ENCODE assay signal across 25 mouse cellular contexts in the genomic region with DNA sequence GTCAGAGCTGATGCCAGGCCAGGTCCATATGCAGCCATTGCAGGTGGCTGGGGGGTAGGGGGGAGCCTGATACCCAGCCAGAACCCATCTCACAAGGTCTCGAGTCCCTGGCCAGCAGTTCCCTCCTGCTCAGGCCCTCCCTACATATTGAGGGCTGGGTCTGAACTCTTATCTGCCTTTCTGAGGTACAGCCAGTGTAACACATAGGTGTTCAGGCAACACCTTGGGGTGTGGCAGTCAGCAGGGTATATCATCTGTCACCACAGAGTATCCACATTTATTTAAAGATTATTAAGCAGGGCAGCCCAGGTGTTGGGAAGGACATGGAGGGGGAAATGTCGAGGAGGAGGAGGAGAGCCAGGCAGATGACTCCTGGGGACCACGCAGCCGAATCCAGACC.
DNase-seq lines count a peak whose midpoint lies in the region; ATAC-seq and TF ChIP-seq lines count a peak whose summit lies in the region.
"Had no signal": no experiment of that assay in that cellular context is flagged by ENCODE, and none has a peak within 500 bp of the region (broad histone marks: within the 10 kb centered on the region; RNA-seq: fewer than 3 reads in every experiment).

No protein-coding gene starts in this region.

- no peak for TF ChIP-seq EP300 in stomach, postnatal 0 days (optimal IDR thresholded peaks at IDR 0.05)

- H3K4me1 ChIP-seq in midbrain, embryonic 10.5 days, result peaks cover 12% of the 10 kb centered on the region
- no peaks in the 10 kb centered on the region for H3K4me1 ChIP-seq in midbrain, embryonic 16.5 days (ENCODE audit: control insufficient read depth, insufficient read depth, low read length)
- no peaks in the 10 kb centered on the region for H3K4me1 ChIP-seq in E14TG2a.4 (replicated peaks; ENCODE audit: low read depth, low read length)
- H3K4me1 ChIP-seq in stomach, embryonic 15.5 days, result no peaks in the 10 kb centered on the region
- no peaks in the 10 kb centered on the region for H3K4me1 ChIP-seq in stomach, postnatal 0 days (replicated peaks; ENCODE audit: control insufficient read depth, insufficient read depth)
- H3K4me1 ChIP-seq: embryonic facial prominence, embryonic 13.5 days; forebrain, embryonic 12.5 days had no signal

- H3K4me2 ChIP-seq in midbrain, embryonic 16.5 days (ENCODE audit: low read length), result no peak overlapping the region
- H3K4me2 ChIP-seq in stomach, embryonic 15.5 days, result no peak overlapping the region
- H3K4me2 ChIP-seq in stomach, postnatal 0 days (replicated peaks; ENCODE audit: low read depth), result no peak overlapping the region
- H3K4me2 ChIP-seq: embryonic facial prominence, embryonic 13.5 days; embryonic facial prominence, embryonic 15.5 days; forebrain, embryonic 12.5 days had no signal

- H3K9me3 ChIP-seq in midbrain, embryonic 10.5 days (replicated peaks), result no peaks in the 10 kb centered on the region; the same call in 1 of the 2 replicates
- H3K9me3 ChIP-seq in midbrain, embryonic 16.5 days (replicated peaks; ENCODE audit: control insufficient read depth, low read length, poor library complexity, severe bottlenecking), result no peaks in the 10 kb centered on the region
- H3K9me3 ChIP-seq in E14TG2a.4 (ENCODE audit: low read length), result peaks cover 75% of the 10 kb centered on the region
- no peaks in the 10 kb centered on the region for H3K9me3 ChIP-seq in stomach, embryonic 15.5 days
- H3K9me3 ChIP-seq in stomach, postnatal 0 days (ENCODE audit: control insufficient read depth, low read length), result no peaks in the 10 kb centered on the region
- H3K9me3 ChIP-seq: embryonic facial prominence, embryonic 13.5 days; embryonic facial prominence, embryonic 15.5 days; forebrain, embryonic 10.5 days; forebrain, embryonic 12.5 days had no signal

- WGBS in midbrain, embryonic 10.5 days, result 87% methylated on average over 4 of the region's 4 CpGs
- WGBS in midbrain, embryonic 16.5 days, result 92% methylated on average over 4 of the region's 4 CpGs
- 79% methylated on average over 4 of the region's 4 CpGs for WGBS in stomach, embryonic 15.5 days
- WGBS in stomach, postnatal 0 days, result 76% methylated on average over 4 of the region's 4 CpGs

- 0 out of 2 replicates have a peak overlapping the region, but pooled peaks have one; percentile 28 for H3K27ac ChIP-seq in midbrain, embryonic 10.5 days (replicated peaks)
- H3K27ac ChIP-seq in midbrain, embryonic 16.5 days (ENCODE audit: low read length), result no peak overlapping the region
- no peak overlapping the region for H3K27ac ChIP-seq in stomach, embryonic 15.5 days
- H3K27ac ChIP-seq in stomach, postnatal 0 days (replicated peaks), result peak overlapping the region; percentile 71
- H3K27ac ChIP-seq: embryonic facial prominence, embryonic 13.5 days; embryonic facial prominence, embryonic 15.5 days; forebrain, embryonic 10.5 days; forebrain, embryonic 12.5 days had no signal

- no peak overlapping the region for H3K9ac ChIP-seq in midbrain, embryonic 16.5 days (ENCODE audit: low read depth, low read length)
- no peak overlapping the region for H3K9ac ChIP-seq in stomach, embryonic 15.5 days
- no peak overlapping the region for H3K9ac ChIP-seq in stomach, postnatal 0 days (ENCODE audit: low read length)
- H3K9ac ChIP-seq: embryonic facial prominence, embryonic 13.5 days; embryonic facial prominence, embryonic 15.5 days; forebrain, embryonic 12.5 days had no signal

- no peak for TF ChIP-seq CTCF in E14TG2a.4 (conservative IDR thresholded peaks at IDR 0.05; ENCODE audit: low read length)
- no peak for TF ChIP-seq CTCF in stomach, postnatal 0 days (IDR thresholded peaks at IDR 0.05; ENCODE audit: low read depth)

- no peak for DNase-seq in midbrain, embryonic 10.5 days (ENCODE audit: low spot score)
- no peak for DNase-seq in stomach, postnatal 0 days (ENCODE audit: low spot score)
- DNase-seq in cerebellum, adult 18-20 months, result no peak
- no peak for DNase-seq in thymus, postnatal 36 days
- DNase-seq: adrenal gland, adult 8-10 months; adrenal gland, postnatal 14 days; adrenal gland, postnatal 36 days; cerebellum, adult 11-12 months; cerebellum, adult 8-10 months; cerebellum, adult 9-11 months; cerebellum, postnatal 36 days; embryo, embryonic 11 days had no signal

- no peaks in the 10 kb centered on the region for H3K36me3 ChIP-seq in midbrain, embryonic 10.5 days
- H3K36me3 ChIP-seq in midbrain, embryonic 16.5 days (ENCODE audit: control insufficient read depth, insufficient read depth, low read length), result no peaks in the 10 kb centered on the region
- H3K36me3 ChIP-seq in E14TG2a.4 (ENCODE audit: insufficient read depth, low read length), result no peaks in the 10 kb centered on the region; the same call in 1 of the 2 replicates
- H3K36me3 ChIP-seq in stomach, embryonic 15.5 days, result no peaks in the 10 kb centered on the region
- H3K36me3 ChIP-seq in stomach, postnatal 0 days (ENCODE audit: control insufficient read depth, insufficient read depth, low read length), result no peaks in the 10 kb centered on the region
- H3K36me3 ChIP-seq: embryonic facial prominence, embryonic 13.5 days; embryonic facial prominence, embryonic 15.5 days; forebrain, embryonic 10.5 days; forebrain, embryonic 12.5 days; G1E had no signal

- H3K4me3 ChIP-seq in midbrain, embryonic 10.5 days, result no peak overlapping the region
- H3K4me3 ChIP-seq in midbrain, embryonic 16.5 days (ENCODE audit: low read depth, low read length), result no peak overlapping the region
- peak overlapping the region; percentile 11 for H3K4me3 ChIP-seq in E14TG2a.4 (replicated peaks; ENCODE audit: low read length)
- H3K4me3 ChIP-seq in stomach, embryonic 15.5 days (replicated peaks), result no peak overlapping the region
- no peak overlapping the region for H3K4me3 ChIP-seq in stomach, postnatal 0 days (ENCODE audit: low read depth, low read length)
- H3K4me3 ChIP-seq: embryonic facial prominence, embryonic 13.5 days; embryonic facial prominence, embryonic 15.5 days; erythroblast, embryonic 14.5 days; forebrain, embryonic 10.5 days; forebrain, embryonic 12.5 days had no signal

- H3K27me3 ChIP-seq in midbrain, embryonic 10.5 days (ENCODE audit: low read depth, poor library complexity, severe bottlenecking), result no peaks in the 10 kb centered on the region
- no peaks in the 10 kb centered on the region for H3K27me3 ChIP-seq in midbrain, embryonic 16.5 days (ENCODE audit: control insufficient read depth, insufficient read depth, low read depth, low read length)
- peaks cover 10% of the 10 kb centered on the region; the same call in 1 of the 2 replicates for H3K27me3 ChIP-seq in E14TG2a.4 (ENCODE audit: insufficient read depth, low read length)
- H3K27me3 ChIP-seq in stomach, embryonic 15.5 days (replicated peaks), result no peaks in the 10 kb centered on the region
- H3K27me3 ChIP-seq in stomach, postnatal 0 days (ENCODE audit: control insufficient read depth, insufficient read depth, low read length), result no peaks in the 10 kb centered on the region
- H3K27me3 ChIP-seq: embryonic facial prominence, embryonic 13.5 days; embryonic facial prominence, embryonic 15.5 days; forebrain, embryonic 12.5 days had no signal

- ATAC-seq in midbrain, embryonic 16.5 days, result no peak
- peak; percentile 47; the same call in 1 of the 2 replicates for ATAC-seq in stomach, embryonic 15.5 days (ENCODE audit: insufficient read depth, low FRiP score, low read depth)
- ATAC-seq in stomach, postnatal 0 days (ENCODE audit: low FRiP score, low TSS enrichment), result peak; percentile 83
- ATAC-seq: activated CD4-positive, CD25-positive, alpha-beta regulatory T cell, adult 4 months; forebrain, embryonic 14.5 days; forebrain, embryonic 16.5 days; Patski had no signal

Comparison
In these comparisons a context has a peak if more than half of its experiments do, and no peak if none do; other contexts are left out.
1. H3K27ac ChIP-seq: peak in midbrain, embryonic 10.5 days (single experiment) and stomach, postnatal 0 days (single experiment); none in midbrain, embryonic 16.5 days (single experiment) and stomach, embryonic 15.5 days (single experiment).